Mouse (Mus musculus) kidney, adult 9 months (tissue): ENCODE results near the gene Dnm3.

ENCODE experiments used
- DNase-seq: peaks from one replicate; pipeline ENCODE4 v3.0.0; 2022

Dnm3 gene

GRCm38 (mm10) chr1:162053186-162053585 is 424.6 kb downstream of the Dnm3 start:
- no peak for DNase-seq

GRCm38 (mm10) chr1:162052755-162053154 is 425.1 kb downstream of the Dnm3 start:
- DNase-seq: no peak

GRCm38 (mm10) chr1:162052138-162052537 is 425.7 kb downstream of the Dnm3 start:
- DNase-seq: no peak

- DNase-seq: no peak
Measured at GRCm38 (mm10) chr1:162051710-162052109, 426.1 kb downstream of the Dnm3 start.

- no peak for DNase-seq
Measured at GRCm38 (mm10) chr1:162047673-162048072, 430.2 kb downstream of the Dnm3 start.

- no peak for DNase-seq
Measured at GRCm38 (mm10) chr1:162043788-162044717, 433.8 kb downstream of the Dnm3 start.

GRCm38 (mm10) chr1:162043216-162043615 is 434.6 kb downstream of the Dnm3 start:
- no peak for DNase-seq

- no peak for DNase-seq
Measured at GRCm38 (mm10) chr1:162042384-162042783, 435.4 kb downstream of the Dnm3 start.

GRCm38 (mm10) chr1:162040490-162041274 is 437.2 kb downstream of the Dnm3 start:
- peak; percentile 37 for DNase-seq

GRCm38 (mm10) chr1:162039808-162040207 is 438.0 kb downstream of the Dnm3 start:
- DNase-seq: peak; percentile 39

GRCm38 (mm10) chr1:162039011-162039595 is 438.7 kb downstream of the Dnm3 start:
- DNase-seq: no peak

GRCm38 (mm10) chr1:162038431-162038830 is 439.4 kb downstream of the Dnm3 start:
- no peak for DNase-seq

- DNase-seq: peak; percentile 59
Measured at GRCm38 (mm10) chr1:162037968-162038421, 439.8 kb downstream of the Dnm3 start.

GRCm38 (mm10) chr1:162037185-162037765 is 440.6 kb downstream of the Dnm3 start:
- no peak for DNase-seq

- DNase-seq: no peak
Measured at GRCm38 (mm10) chr1:162036461-162036835, 441.4 kb downstream of the Dnm3 start.

- no peak for DNase-seq
Measured at GRCm38 (mm10) chr1:162035800-162036460, 441.9 kb downstream of the Dnm3 start.

GRCm38 (mm10) chr1:162023681-162024270 is 454.1 kb downstream of the Dnm3 start:
- no peak for DNase-seq

- no peak for DNase-seq
Measured at GRCm38 (mm10) chr1:162020766-162021165, 457.1 kb downstream of the Dnm3 start.

GRCm38 (mm10) chr1:162020303-162020731 is 457.5 kb downstream of the Dnm3 start:
- DNase-seq: no peak

GRCm38 (mm10) chr1:162018601-162018977 is 459.2 kb downstream of the Dnm3 start:
- DNase-seq: no peak

- DNase-seq: no peak
Measured at GRCm38 (mm10) chr1:162017975-162018600, 459.7 kb downstream of the Dnm3 start.
